Mouse (Mus musculus) forebrain, embryonic 12.5 days (tissue): Measurements from ENCODE around the gene Cdc34b. TPM values are rescaled to one million over a fixed set of nuclear protein-coding genes. Genes with fewer than 3 reads are reported as not detected.
"Not testable (repeated sequence)": the region's sequence is repeated elsewhere in the genome, so short reads cannot be mapped to it uniquely, and the experiment has no call there.

Experiments used
- ATAC-seq: fragments of 200-750 bp; cut with Nextera tagmentation; 2 replicates; pipeline ENCODE4 v1.8.0; 2017; ENCODE audit warnings: moderate TSS enrichment; ENCODE audit not compliant: low FRiP score
- H3K27ac ChIP-seq: fragments of 300-500 bp; sonication (generic); 2 replicates; pipeline ENCODE4 v1.5.1; 2016; ENCODE audit warnings: mild to moderate bottlenecking
- H3K27me3 ChIP-seq: fragments of 300-500 bp; sonication (generic); 2 replicates; pipeline ENCODE4 v1.6.1; 2016; ENCODE audit warnings: mild to moderate bottlenecking
- H3K36me3 ChIP-seq: fragments of 300-500 bp; sonication (generic); replicated peaks from 2 replicates; pipeline ENCODE4 v1.6.1; 2016; ENCODE audit warnings: mild to moderate bottlenecking
- H3K4me1 ChIP-seq: fragments of 300-500 bp; sonication (generic); 2 replicates; pipeline ENCODE4 v1.6.1; 2016
- H3K4me2 ChIP-seq: fragments of 300-500 bp; sonication (generic); 2 replicates; pipeline ENCODE4 v1.6.1; 2016; ENCODE audit warnings: mild to moderate bottlenecking, moderate library complexity
- H3K4me3 ChIP-seq: fragments of 300-500 bp; sonication (generic); replicated peaks from 2 replicates; pipeline ENCODE4 v1.5.1; 2016; ENCODE audit warnings: mild to moderate bottlenecking
- H3K9ac ChIP-seq: fragments of 300-500 bp; sonication (generic); 2 replicates; pipeline ENCODE4 v1.6.1; 2016; ENCODE audit warnings: mild to moderate bottlenecking
- H3K9me3 ChIP-seq: fragments of 300-500 bp; sonication (generic); 2 replicates; pipeline ENCODE4 v1.6.1; 2016
- WGBS: fragments of 180-500 bp; shearing (Covaris S2); methylation state at CpG from one replicate; pipeline ENCODE4 v1.1.7; 2016; 5-methylcytosine and 5-hydroxymethylcytosine counted together
- polyA plus RNA-seq: library from polyadenylated mRNA; unstranded; fragments of >200 nt; fragmentation: Nextera tagmentation; extraction: Ambion mirVana; gene quantifications from 2 replicates; pipeline ENCODE4 v1.2.1, GENCODE M21; 2016

Cdc34b gene
- 0.27 TPM in 1 of 2 replicates, not detected in the other for polyA plus RNA-seq

GRCm38 (mm10) chr11:94741732-94742272 lies at the start of gene Cdc34b:
TSS of gene Cdc34b (plus strand) at chr11:94741782.
- 80% methylated on average over 29 of the region's 29 CpGs for WGBS

DNA sequence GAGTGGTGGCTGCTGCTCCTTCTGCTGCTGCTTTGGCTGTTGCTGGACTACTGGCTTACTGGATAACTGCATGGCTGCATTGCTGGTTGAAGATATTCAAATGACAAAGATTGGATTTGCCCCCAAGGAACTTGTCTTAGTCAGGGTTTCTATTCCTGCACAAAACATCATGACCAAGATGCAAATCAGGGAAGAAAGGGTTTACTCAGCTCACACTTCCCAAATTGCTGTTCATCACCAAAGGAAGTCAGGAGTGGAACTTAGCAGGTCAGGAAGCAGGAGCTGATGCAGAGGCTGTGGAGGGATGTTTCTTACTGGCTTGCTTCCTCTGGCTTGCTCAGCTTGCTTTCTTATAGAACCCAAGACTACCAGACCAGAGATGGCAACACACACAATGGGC lies 49.1 kb upstream of the Cdc34b start:
- H3K4me1 ChIP-seq, H3K36me3 ChIP-seq, H3K27ac ChIP-seq, H3K4me3 ChIP-seq, H3K27me3 ChIP-seq, H3K9me3 ChIP-seq, H3K9ac ChIP-seq, ATAC-seq, H3K4me2 ChIP-seq: not testable (repeated sequence)

More at GRCm38 (mm10) chr11:94741732-94742272, at the start of gene Cdc34b:
- Histone ChIP-seq H3K4me1 (no peaks in the 10 kb centered on the region), H3K27ac (no peak within 1 kb of the TSS), H3K4me2 (no peak within 1 kb of the TSS), H3K4me3 (no peak within 1 kb of the TSS), H3K36me3 (no peaks in the 10 kb centered on the region), H3K9ac (no peak within 1 kb of the TSS), H3K27me3 (no peaks in the 10 kb centered on the region), H3K9me3 (no peaks in the 10 kb centered on the region)
- ATAC-seq: no peak

- no peak overlapping the region for H3K4me2 ChIP-seq
- WGBS: 87% methylated on average over 6 of the region's 6 CpGs
- H3K4me1 ChIP-seq: peaks cover 6% of the 10 kb centered on the region; the same call in 1 of the 2 replicates
- H3K27ac ChIP-seq: no peak overlapping the region
- H3K9me3 ChIP-seq: no peaks in the 10 kb centered on the region
- no peak overlapping the region for H3K9ac ChIP-seq
- no peak for ATAC-seq
- H3K27me3 ChIP-seq: no peaks in the 10 kb centered on the region
- no peaks in the 10 kb centered on the region for H3K36me3 ChIP-seq
- no peak overlapping the region for H3K4me3 ChIP-seq
These were observed 46.1 kb upstream of the Cdc34b start for GRCm38 (mm10) chr11:94695508-94695907.

DNA sequence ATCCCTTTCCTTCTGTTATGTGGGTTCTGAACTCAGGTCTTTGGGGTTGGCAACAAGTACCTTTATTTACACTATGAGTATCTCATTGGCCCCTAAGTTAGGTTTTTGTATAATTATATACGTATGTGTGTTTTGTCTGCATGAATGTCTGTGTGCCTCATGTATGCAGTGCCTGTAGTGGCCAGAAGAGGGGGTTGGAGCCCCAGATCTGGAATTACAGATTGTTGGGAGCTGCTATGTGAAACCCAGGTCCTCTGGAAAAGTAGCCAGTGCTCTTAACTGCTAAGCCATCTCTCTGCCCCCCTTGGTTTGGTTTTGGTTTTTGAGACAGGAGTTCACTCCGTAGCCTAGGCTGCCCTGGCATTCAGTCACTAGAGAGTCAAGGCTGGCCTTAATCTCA lies 44.4 kb upstream of the Cdc34b start:
- Histone ChIP-seq H3K4me1 (peaks cover 9% of the 10 kb centered on the region; the same call in 1 of the 2 replicates), H3K9ac (no peak overlapping the region), H3K36me3 (no peaks in the 10 kb centered on the region), H3K27me3 (no peaks in the 10 kb centered on the region), H3K9me3 (no peaks in the 10 kb centered on the region), H3K4me3 (no peak overlapping the region), H3K4me2 (no peak overlapping the region), H3K27ac (no peak overlapping the region)
- no peak for ATAC-seq
- 78% methylated on average over 2 of the region's 2 CpGs for WGBS

DNA sequence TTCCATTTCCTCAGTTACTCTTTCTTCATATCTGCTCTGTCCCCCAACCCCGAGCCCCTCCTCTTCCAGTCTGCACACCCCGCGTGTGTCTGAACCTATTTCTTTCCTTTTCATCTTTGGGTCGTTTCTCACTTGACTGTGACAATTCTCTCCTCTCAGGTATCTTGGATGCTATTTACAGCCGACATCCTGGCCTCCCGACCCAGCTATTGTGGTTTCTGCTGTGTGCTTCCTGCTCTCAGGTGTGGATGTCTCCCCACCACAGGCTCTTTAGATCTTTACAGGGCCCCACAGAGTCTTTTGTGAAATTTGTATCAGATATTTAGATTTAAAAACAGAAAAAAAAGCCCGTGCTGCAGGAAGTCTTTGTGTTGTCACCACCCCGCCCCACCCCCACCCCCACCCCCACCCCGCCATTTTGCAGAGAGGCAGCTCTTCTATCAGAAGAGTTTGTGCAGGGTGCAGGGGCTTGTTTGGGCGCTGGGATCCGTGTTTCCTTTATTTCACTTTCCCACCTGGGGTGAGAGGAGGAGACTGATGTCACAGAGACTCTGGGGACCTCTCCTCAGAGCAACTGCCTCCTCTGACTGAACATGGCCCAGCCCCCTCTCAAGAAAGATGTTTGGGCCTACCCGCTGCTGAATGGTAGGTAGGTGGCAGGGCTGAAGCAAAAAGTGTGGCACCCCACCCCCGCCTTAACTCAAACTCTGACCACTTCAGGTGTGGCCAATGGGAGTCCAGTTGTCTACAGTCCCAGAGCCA lies 43.7 kb upstream of the Cdc34b start:
- no peak for ATAC-seq
- H3K9ac ChIP-seq: no peak overlapping the region
- no peak overlapping the region for H3K4me2 ChIP-seq
- H3K4me1 ChIP-seq: peaks cover 9% of the 10 kb centered on the region; the same call in 1 of the 2 replicates
- H3K27me3 ChIP-seq: no peaks in the 10 kb centered on the region
- H3K36me3 ChIP-seq: no peaks in the 10 kb centered on the region
- H3K9me3 ChIP-seq: no peaks in the 10 kb centered on the region
- 49% methylated on average over 13 of the region's 13 CpGs for WGBS
- no peak overlapping the region for H3K27ac ChIP-seq
- no peak overlapping the region for H3K4me3 ChIP-seq

GRCm38 (mm10) chr11:94699399-94699798 lies 42.2 kb upstream of the Cdc34b start:
- 94% methylated on average over 3 of the region's 3 CpGs for WGBS
- peaks cover 9% of the 10 kb centered on the region; the same call in 1 of the 2 replicates for H3K4me1 ChIP-seq

GRCm38 (mm10) chr11:94701401-94702215 lies 40.0 kb upstream of the Cdc34b start:
- no peak overlapping the region for H3K4me2 ChIP-seq
- no peaks in the 10 kb centered on the region for H3K9me3 ChIP-seq
- no peaks in the 10 kb centered on the region for H3K27me3 ChIP-seq
- peaks cover 9% of the 10 kb centered on the region; the same call in 1 of the 2 replicates for H3K4me1 ChIP-seq
- H3K36me3 ChIP-seq: no peaks in the 10 kb centered on the region
- H3K27ac ChIP-seq: no peak overlapping the region
- no peak overlapping the region for H3K9ac ChIP-seq
- 67% methylated on average over 27 of the region's 27 CpGs for WGBS
- no peak overlapping the region for H3K4me3 ChIP-seq
- no peak for ATAC-seq

More at GRCm38 (mm10) chr11:94699399-94699798, 42.2 kb upstream of the Cdc34b start:
- H3K27ac ChIP-seq: no peak overlapping the region
- no peak for ATAC-seq
- no peak overlapping the region for H3K4me3 ChIP-seq
- no peaks in the 10 kb centered on the region for H3K36me3 ChIP-seq
- H3K27me3 ChIP-seq: no peaks in the 10 kb centered on the region
- no peaks in the 10 kb centered on the region for H3K9me3 ChIP-seq
- no peak overlapping the region for H3K9ac ChIP-seq
- no peak overlapping the region for H3K4me2 ChIP-seq

DNA sequence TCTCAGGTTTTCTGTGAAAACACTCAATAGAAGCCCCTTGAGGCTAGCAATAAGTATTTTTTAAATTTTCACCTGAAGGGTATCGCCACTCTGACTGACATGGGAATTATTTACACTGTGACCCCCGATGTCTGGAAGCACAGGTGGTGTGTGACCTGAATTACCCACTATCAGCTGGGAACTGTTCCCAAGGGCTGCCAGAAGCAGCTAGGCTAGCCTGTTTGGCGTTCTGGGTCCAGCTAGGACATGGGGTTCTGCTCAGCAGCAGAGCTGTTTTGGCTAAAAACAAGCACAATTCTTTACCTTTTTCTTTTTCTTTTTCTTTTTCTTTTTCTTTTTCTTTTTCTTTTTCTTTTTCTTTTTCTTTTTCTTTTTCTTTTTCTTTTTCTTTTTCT lies 39.4 kb upstream of the Cdc34b start:
- Histone ChIP-seq H3K4me1 (peaks cover 9% of the 10 kb centered on the region; the same call in 1 of the 2 replicates), H3K36me3 (no peaks in the 10 kb centered on the region), H3K27ac (no peak overlapping the region), H3K4me2 (no peak overlapping the region), H3K9me3 (no peaks in the 10 kb centered on the region), H3K9ac (no peak overlapping the region), H3K4me3 (no peak overlapping the region), H3K27me3 (no peaks in the 10 kb centered on the region)
- no peak for ATAC-seq
- WGBS: 66% methylated on average over 3 of the region's 3 CpGs

- Histone ChIP-seq H3K27ac (no peak overlapping the region), H3K9me3 (no peaks in the 10 kb centered on the region), H3K9ac (no peak overlapping the region), H3K27me3 (no peaks in the 10 kb centered on the region), H3K4me1 (0 out of 2 replicates have a peak, but pooled peaks cover 3% of the 10 kb centered on the region), H3K4me2 (no peak overlapping the region), H3K4me3 (no peak overlapping the region), H3K36me3 (no peaks in the 10 kb centered on the region)
- no peak for ATAC-seq
- WGBS: 42% methylated on average over 7 of the region's 7 CpGs
These were observed 37.6 kb upstream of the Cdc34b start for GRCm38 (mm10) chr11:94704020-94704419.

DNA sequence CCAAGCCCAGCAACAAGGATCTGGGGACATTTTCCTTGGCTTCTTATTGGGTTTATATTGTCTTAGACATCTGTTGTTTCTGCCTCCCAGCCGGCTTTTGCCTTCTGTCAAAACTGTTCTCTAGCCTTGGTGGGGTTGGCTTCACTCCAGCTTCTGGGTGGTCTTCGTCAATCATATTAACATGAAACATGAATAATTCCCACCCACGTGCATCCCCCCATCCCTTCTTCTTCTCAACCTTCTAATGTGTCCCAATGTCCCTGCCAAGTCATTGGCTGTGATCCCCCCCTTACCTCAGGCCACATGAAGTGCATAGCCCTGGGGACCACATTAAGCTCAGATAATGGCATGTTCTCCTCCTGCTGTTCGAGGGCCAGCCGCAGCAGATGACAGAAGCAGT lies 37.1 kb upstream of the Cdc34b start, which contains the start of gene Gm11541:
Gene Gm11541, minus strand, starts transcription at position 28 of the 400 bp plus-strand sequence.
- Histone ChIP-seq H3K4me1 (0 out of 2 replicates have a peak, but pooled peaks cover 3% of the 10 kb centered on the region), H3K9ac (no peak within 1 kb of the TSS), H3K27ac (no peak within 1 kb of the TSS), H3K4me3 (no peak within 1 kb of the TSS), H3K9me3 (no peaks in the 10 kb centered on the region), H3K36me3 (no peaks in the 10 kb centered on the region), H3K27me3 (no peaks in the 10 kb centered on the region), H3K4me2 (no peak within 1 kb of the TSS)
- no peak for ATAC-seq
- 82% methylated on average over 5 of the region's 5 CpGs for WGBS

GRCm38 (mm10) chr11:94713246-94713860 lies 28.2 kb upstream of the Cdc34b start:
- no peak overlapping the region for H3K4me2 ChIP-seq
- no peaks in the 10 kb centered on the region; the same call in 1 of the 2 replicates for H3K27me3 ChIP-seq
- no peak overlapping the region for H3K27ac ChIP-seq
- no peaks in the 10 kb centered on the region for H3K36me3 ChIP-seq
- H3K9me3 ChIP-seq: no peaks in the 10 kb centered on the region
- no peak for ATAC-seq
- no peak overlapping the region for H3K9ac ChIP-seq
- no peak overlapping the region for H3K4me3 ChIP-seq
- WGBS: 63% methylated on average over 11 of the region's 11 CpGs
- peaks cover 17% of the 10 kb centered on the region; the same call in 1 of the 2 replicates for H3K4me1 ChIP-seq

DNA sequence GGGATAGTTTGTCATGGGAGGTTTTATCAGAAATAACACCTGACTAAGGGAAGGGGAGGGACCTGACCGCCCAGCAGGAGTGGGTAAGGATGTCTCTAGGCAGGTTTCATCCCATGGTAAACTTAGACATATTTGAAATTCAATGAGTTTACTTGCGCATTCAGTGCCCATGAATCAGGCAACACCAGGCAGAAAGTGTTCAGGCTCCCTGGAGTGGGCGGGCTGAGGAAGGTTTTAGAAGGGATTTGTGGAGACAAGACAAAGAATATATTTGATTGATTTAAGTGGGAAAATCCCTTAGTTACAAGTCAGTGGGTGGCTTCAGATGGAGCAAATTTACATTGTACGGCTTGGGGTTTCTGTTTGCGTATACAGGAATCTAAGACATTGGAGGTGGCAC lies 26.0 kb upstream of the Cdc34b start:
- Histone ChIP-seq H3K4me2 (no peak overlapping the region), H3K27ac (no peak overlapping the region), H3K4me1 (peaks cover 17% of the 10 kb centered on the region; the same call in 1 of the 2 replicates), H3K27me3 (no peaks in the 10 kb centered on the region; the same call in 1 of the 2 replicates), H3K9me3 (no peaks in the 10 kb centered on the region), H3K9ac (no peak overlapping the region), H3K36me3 (no peaks in the 10 kb centered on the region), H3K4me3 (no peak overlapping the region)
- 67% methylated on average over 5 of the region's 5 CpGs for WGBS
- ATAC-seq: no peak
